Mouse (Mus musculus) gastrocnemius, postnatal 25 days (tissue): ENCODE measurements around the gene Gm17509. TPM values are rescaled to one million over a fixed set of nuclear protein-coding genes. Genes with fewer than 3 reads are reported as not detected.
"Not testable (repeated sequence)": the region's sequence is repeated elsewhere in the genome, so short reads cannot be mapped to it uniquely, and the experiment has no call there.

Experiments used
- DNase-seq: peaks from one replicate; pipeline ENCODE4 v3.0.0; 2022
- total RNA-seq, 2 experiments: library from RNA; stranded (reverse); gene quantifications; 1 replicate in 1 of 2; 2 replicates in 1 of 2; pipeline ENCODE4 v1.2.3; 2021

Gene Gm17509
- total RNA-seq, 2 experiments from 2014 or later: not detected

DNA sequence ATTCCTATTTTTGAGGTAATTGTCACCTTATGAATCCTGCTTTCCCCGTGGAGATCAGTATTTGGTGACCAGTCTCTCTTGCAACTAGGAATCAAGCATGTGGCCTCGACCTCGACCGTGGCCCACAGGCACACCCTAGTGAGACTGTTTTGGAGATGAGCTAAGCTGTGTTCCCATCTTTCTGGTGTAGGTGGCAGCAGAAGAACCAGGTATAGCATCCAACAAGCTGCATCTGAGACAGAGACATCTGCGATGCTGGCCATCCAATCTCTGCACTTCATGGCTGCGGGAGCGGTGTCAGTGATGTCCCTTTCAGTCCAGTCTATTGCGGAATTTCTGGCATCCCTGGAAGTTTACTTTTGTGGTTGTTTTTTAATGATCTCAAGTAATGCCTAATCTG, 14.8 kb downstream of the Gm17509 start:
- DNase-seq: no peak

DNA sequence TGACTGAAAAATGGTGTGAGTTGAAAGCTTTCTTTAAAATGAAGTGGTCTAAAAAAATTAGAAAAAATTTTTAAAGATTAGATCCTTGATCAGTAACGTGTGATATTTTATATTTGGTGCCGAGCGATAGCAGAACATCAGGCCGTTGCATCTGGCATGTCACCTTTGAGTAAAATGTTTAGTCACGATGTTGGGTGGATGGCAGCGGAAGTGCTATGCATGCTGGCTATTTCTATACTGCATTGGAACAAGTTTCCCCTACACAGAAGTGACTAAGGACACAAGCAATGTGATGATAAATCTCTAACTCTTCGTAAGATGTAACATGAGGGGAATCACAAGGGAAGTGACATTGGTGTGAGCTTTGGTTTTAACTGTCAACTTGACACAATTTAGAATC, 16.2 kb downstream of the Gm17509 start:
- DNase-seq: no peak

DNA sequence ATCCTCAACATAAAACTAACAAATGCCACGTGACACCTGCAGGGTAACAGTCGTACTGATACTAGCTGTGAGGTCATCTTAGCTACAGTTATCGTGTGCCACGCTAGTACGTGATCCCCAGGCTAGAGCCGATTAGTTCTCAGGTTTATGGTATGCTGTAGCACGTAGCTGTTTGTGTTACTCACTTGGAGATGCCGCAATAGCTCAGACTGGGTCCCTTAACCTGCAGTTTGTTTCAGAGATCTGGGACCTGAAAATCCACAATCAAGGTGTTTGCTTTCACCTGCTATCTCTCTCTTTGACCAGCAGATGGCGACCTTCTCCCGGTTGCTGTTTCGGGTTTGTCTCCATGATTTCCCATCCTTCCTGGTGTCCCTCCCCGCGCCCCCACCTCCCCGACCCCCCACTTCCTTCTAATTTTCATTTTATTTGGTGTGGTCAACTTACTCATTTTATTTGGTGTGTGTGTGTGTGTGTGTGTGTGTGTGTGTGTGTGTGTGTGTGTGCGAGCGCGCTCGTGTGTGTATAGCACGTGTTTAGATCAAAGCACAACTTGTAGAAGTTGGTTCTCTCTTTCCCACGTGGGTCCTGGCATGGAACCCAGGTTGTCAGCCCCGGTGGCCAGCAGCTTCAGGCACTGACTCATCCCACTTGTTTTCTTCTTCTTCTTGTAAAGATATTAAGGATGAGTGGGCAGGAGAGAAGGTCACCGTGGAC, 18.0 kb downstream of the Gm17509 start:
- DNase-seq: no peak

DNA sequence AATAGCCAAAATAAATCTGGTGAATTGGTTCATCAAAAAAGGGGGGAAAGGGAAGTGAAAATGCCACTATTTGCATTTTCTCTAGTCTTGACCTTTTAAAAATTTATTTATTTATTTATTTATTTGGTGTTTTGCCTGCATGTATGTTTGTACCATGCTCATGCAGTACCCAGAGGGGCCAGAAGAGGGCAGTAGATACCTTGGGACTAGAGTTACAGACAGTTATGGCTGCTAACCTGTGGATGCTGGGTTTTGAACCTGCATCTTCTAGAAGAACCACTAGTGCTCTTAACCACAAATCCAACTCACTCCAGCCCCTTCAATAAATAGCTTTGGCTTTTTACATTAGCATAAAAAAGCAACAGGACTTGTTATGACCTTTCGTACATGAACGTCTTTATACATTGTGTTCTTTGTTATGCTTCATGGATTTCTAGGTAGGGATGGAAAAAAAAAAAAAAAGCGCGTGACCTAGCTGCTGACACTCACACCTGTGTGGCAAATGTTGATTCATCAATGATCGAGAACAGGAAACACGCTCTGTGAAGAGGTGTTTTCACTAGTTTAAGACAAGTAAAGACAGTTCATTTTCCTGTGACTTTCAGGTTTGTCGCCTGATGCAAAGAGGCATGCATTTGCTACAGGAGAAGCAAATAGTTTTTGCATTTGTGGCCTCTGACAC, 22.3 kb downstream of the Gm17509 start:
- no peak for DNase-seq

DNA sequence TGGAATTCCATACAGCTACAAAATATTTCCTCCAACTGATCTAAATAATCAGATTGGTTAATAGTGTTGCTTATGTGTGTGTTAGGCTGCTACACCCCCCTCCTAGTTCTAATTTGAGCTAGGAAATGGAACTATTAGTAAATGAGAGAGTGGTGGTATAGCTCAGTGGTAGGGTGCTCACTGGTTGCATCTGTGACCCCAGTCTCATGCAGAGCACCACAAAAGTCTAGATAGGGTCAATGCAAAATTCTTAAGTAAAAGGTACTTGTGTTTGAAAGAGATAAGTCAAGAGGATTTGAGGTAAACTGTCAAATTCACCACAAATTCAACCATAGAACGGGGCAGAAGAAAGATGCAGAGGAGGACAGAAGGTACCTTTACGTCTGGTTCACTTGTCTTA, 23.2 kb downstream of the Gm17509 start:
- no peak for DNase-seq

DNA sequence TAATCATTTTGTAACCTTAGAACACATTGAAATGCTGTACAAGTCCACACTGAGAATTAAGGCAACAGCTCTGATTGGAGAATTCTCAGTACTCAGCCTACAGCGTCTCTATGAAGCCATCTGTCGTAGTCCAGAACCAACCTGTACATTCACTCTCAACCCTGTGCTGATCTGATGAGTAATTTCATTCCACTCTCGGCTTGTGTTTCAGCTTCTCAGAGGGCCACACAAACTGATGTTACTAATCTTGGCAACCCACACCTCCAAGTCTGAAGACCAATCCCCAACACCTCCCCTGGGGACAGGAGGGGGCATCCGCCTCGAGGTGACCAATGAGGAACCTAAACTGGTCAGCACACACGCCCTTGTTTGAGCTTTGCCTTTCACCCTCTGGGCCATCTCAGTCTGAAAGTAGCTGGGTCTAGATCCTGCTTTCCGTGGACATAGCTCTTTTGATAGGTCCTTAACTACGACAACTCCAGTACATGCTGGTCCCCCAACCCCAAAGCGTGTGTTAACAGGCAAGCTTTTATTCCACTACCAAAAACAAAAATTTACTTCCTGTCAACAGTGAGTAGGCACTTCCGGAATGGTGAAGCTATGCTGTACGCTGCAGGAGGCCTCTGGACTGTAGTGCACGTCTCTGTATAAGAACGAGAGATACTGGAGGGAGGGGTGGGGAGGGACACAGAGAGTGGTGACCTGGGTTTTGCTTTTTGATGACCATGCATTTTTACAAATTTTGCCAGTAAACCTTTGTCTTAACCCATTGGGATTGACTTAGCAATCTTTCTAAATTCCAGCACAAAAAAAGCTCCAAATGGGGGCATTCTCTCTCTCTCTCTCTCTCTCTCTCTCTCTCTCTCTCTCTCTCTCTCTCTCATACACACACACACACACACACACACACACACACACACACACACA, 25.0 kb downstream of the Gm17509 start:
- DNase-seq: no peak

DNA sequence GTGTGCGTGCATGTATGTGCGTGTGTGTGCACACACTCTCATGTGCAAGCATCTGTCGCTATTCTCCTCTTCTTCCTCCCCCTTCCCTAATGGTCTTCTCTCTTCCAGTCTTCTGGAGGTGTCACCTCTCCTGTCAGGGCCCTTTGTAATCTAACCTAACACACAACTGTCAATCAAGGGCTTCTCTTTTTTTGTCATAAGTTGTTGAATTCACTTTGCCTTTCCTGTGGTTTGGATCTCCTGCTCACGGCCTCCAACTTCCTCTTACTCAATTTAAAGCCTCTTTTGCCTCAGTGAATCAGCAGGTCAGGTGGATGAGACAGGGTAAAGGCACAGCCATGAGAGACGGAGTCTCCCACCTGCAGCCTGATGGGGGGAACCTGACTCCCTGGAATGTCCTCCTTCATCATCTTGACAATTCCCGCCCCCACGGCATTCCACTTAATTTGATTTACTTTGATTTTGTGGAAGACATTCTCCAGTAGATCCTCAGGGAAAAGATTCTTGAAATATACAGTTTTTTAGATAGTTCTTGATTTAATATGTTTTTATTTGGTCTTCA, 27.4 kb downstream of the Gm17509 start:
- no peak for DNase-seq

DNA sequence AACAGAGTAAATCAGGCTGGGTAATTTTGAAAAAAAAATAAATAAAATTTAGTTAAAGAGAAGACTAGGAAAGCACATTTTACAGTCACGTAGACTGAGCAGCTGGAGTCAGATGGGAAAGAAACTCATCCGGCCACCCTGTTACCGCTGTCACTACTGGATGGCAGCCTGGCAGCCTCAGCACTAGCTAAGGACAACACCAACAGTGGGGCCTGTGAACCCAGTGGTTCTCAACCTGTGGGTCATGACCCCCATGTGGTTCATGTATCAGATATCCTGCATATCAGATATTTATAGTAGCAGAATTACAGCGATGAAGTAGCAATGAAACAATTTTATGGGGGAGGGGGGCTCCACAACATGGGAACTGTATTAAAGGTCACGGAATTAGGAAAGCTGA, 28.7 kb downstream of the Gm17509 start:
- peak; percentile 24 for DNase-seq

DNA sequence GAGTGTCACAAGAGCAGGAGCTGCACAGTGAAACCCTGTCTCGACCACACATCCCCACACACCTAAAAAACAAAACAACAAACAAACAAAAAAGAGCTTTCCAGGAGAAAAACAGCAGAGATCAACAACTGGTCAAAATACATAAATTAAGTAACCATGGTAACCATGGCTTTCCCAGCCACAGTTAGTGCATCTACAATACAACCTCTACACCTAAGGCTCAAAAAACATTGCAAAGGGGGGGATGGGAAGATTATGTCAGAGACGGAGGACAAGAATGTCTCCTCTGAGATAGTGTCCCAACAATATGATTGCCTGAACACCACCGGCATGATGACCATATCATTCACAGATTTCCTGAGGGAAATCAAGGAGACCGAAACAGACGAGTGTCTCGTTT, 35.5 kb downstream of the Gm17509 start:
- no peak for DNase-seq

DNA sequence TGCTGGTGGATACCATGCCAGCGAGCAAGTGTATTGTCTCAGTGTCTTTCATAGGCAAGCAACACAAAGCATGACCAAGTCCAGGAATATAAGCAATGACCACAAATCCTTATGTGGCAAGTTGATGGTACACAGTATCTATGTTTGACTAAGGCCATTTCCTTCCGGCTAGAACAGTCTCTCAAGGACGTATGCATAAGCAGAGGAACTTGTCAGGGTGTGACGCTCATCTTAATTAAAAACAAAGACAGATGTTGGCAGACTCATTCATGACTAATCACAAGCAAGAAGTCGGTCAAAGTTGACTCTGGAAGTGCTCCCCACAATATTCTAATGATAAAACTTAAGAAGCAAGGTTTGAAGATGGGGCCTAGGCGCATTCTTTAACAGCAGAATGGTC, 37.6 kb downstream of the Gm17509 start:
- DNase-seq: no peak

DNA sequence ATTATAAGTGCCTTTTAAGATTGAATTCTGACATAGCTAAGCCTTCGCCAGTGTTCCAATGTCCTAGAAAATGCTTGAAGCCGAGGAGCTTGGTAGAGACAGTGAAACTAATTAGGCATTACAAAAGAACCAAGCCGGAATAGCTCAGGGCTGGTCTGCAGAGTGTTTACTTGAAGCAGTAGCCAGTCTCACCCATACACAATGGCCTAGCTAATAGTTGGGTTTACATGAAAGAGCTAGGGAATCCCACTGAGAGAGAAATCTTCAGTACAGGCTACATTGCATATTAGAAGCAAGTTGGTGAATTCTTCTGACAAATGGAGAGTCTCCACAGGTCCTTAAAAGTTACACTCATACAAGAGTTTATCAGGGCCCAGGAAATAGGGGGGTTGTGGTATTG, 40.0 kb downstream of the Gm17509 start:
- not testable (repeated sequence) for DNase-seq

Other genes starting within 250 kb of the Gm17509 start
- 10 to 100 TPM; 11.1 to 14.9 TPM for gene Parp8, start 195.5 kb downstream of the Gm17509 start, total RNA-seq
- 10 to 100 TPM; 10.1 to 10.5 TPM for gene Emb, start 12.5 kb downstream of the Gm17509 start, total RNA-seq